Mouse (Mus musculus): Measurements from ENCODE around the gene Celf2.

Gene Celf2

GRCm38 (mm10) chr2:6674401-6674800 is 835.0 kb downstream of the Celf2 start:
- no peak for DNase-seq (ENCODE audit: low spot score)

DNA sequence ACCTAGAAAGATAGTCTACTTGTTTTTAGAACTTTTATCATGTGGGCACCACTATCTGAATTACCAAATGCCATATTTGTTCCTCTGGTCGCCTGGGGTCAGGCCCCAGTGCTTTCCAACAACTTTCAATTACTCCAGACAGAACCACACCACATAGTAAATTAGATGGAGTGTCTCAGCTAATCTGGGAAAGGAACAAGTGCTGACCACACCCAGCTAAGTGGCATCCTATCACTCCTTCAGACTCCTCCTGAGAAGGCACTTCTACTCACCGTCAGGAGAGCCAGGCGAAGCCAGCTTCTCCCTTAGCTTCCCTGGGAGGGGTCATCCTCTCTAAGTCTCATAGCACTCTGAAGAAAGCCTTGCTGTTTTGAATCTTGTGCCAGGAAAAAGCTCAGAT is 835.9 kb downstream of the Celf2 start:
- DNase-seq (ENCODE audit: low spot score): no peak

GRCm38 (mm10) chr2:6667611-6668010 is 841.8 kb downstream of the Celf2 start:
- DNase-seq (ENCODE audit: low spot score): no peak

DNA sequence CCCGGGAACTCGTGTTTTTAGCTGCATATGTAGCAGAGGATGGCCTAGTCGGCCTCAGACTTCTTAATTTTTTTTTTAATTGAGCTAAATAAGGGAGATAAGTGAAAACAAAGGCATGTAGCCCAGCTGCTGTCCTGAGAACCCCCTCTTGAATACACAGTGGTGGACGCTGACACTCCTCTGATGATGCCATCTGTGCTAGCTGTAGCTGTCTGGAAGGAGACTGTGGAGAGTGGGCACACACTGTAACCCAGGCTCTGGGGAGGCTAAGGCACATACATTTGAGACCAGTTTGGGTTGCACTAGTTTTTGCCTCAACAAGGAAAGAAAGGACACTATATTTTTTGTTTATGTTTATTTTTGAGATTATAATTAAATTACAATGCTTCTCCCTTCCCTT is 849.5 kb downstream of the Celf2 start:
- DNase-seq (ENCODE audit: low spot score): no peak

DNA sequence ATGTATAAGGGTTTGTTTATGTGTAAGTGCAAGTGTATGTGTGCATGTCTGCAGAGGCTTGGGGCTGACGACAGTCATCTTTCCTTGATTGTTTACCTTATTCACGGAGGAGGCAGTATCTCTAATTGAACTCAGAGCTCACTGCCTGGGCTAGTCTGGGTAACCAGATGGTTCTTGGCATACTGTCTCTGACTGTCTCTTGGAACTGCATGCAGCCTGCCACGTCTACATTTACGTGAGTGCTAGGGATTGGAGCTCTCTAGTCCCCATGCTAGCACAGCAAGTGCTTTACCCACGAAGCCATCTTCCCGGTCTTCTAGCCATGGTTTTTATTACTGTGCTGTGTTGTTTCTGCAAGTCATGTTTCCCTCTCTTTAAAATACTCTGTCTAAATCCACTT is 855.6 kb downstream of the Celf2 start:
- no peak for DNase-seq (ENCODE audit: low spot score)

DNA sequence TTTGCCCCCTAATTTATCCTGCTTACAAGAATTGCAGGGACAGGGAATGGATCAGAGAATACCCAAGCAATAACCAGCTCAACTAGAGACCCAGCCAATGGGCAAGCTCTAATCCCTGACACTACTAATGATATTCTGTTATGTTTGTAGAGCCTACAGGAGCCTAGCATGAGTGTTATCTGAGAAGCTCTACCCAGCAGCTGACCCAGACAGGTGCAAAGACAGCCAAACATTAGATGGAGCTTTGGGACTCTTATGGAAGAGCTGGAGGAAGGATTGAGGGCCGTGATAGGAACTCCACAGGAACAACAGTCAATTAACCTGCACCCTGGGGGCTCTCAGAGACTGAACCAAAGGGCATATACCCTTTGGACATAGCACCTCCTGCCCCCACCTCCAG is 857.7 kb downstream of the Celf2 start:
- DNase-seq (ENCODE audit: low spot score): no peak

DNA sequence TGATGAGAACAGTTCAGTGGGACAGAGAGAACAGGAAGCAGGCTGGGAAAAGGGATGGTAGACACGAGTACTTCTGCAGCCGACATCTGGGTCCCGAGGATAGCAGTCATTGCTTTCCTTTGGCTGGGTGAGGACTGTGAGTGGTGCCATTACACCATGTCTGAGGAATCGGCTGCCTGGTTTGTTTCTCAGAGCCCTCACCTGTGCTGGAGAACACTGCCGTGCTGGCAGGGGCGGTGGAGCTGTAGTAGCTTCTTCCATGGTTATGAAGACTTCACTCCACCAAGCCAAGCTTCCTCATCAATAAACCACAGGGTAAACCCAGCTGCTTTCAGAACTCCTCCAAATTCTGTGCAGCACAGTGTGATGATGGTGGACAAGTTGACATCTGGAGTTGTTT is 860.5 kb downstream of the Celf2 start:
- no peak for DNase-seq (ENCODE audit: low spot score)

GRCm38 (mm10) chr2:6647028-6647427 is 862.3 kb downstream of the Celf2 start:
- DNase-seq (ENCODE audit: low spot score): no peak

DNA sequence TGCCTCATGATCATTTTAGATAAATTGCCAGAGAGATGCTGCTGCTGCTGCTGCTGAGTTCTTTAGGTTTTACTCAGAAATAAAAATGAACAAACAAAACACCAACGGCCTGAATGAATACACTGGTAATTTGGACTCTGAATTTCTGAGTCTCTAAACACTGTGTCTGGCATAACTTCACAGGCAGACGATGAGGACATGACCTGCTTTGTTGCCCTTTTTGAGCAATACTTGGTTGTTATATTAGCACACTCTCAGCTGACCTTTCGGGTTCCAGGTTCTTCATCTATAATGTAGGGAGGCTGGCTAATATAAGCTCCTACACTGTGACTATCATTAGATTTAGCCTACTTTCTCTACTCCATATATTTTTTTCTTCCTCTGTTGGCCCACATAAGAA is 863.0 kb downstream of the Celf2 start:
- DNase-seq (ENCODE audit: low spot score): no peak

DNA sequence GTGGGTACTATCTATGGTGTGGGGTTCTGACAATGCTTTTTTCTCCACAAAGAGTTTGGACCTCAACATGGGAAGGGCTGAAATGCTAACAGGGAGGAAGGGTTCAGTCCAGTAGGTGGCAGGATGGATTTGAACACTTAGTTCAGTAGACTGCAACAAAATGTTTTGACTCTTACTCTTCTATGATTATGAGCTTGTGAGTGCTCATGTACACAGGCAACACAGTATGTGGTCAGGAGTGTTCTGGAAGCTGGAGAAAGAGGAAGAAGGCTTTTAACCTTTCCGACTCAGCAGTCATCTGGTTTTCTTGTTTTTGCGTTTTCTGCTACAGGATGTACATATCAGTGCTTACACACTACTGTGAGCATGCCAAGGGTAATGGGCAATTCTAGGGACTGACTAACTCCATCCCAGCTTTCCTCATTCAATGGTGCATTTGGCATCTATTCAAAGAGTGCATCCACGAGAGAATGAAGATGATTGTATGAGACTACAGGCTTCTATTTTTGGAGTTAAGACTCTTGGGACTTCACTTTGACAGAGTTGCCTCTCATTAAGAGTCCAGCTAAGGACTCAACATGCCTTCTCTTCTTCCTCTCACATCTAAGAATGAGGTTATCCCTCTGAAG is 867.0 kb downstream of the Celf2 start:
- no peak for DNase-seq (ENCODE audit: low spot score)

- no peak for DNase-seq (ENCODE audit: low spot score)
These were observed 870.0 kb downstream of the Celf2 start for GRCm38 (mm10) chr2:6639370-6639769.

DNA sequence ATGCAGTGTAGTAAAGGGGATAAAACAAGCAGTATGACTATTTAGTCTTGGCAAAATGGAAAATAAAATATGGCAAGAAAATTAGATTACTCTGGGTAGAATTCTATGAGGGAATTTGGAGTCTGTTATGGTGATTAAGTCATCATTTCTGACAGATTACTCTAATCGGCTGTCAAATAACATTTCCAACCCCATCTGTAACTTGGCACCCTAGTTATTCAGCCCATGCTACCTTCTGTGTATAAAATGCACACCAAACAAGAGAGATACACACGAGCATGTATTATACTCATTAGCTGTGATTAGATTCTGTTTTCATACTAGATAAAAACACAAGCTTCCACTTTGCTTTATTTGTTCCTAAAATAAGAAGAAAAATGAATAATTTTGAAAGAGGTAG is 872.2 kb downstream of the Celf2 start:
- DNase-seq (ENCODE audit: low spot score): no peak

DNA sequence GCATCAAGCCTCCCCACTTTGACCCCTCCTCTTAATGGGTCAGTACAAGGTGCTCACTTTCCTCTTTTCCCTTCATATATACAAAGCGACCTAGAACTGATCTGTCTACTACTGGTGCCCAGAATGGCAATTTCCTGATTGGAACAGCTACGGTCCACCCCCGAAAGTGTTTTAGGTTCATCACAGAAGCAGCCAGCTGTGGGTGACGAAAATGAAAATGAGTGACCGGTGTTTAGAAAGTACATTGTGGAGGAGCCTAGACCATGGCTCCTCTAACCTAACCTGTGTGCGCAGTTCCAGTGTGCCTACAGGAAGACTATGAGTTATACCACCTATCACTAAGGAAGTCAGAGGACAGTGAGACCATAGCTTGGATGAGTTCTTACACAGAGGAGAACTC is 874.5 kb downstream of the Celf2 start:
- DNase-seq (ENCODE audit: low spot score): no peak

GRCm38 (mm10) chr2:6633115-6633514 is 876.2 kb downstream of the Celf2 start:
- DNase-seq (ENCODE audit: low spot score): no peak

DNA sequence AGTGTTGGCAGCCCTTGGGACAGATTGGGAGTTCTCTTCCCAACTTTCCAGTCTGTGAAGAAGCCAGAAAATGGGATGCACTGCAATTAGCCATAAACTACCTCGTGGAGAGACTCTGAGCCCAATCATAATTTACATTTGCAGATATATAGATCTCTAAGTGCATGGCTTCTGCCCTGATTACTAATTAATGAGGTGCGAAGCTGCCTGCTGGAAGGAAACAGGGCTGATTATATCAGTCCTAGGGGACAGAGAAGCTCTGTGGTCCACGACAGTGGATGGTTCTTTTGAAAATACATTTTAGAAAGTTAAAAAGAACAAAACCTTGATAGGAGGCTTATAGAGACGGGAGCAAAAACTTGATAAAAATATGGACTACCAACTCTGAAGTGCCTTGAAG is 885.6 kb downstream of the Celf2 start:
- no peak for DNase-seq (ENCODE audit: low spot score)

- DNase-seq (ENCODE audit: low spot score): no peak
These were observed 887.3 kb downstream of the Celf2 start for GRCm38 (mm10) chr2:6622082-6622481.

DNA sequence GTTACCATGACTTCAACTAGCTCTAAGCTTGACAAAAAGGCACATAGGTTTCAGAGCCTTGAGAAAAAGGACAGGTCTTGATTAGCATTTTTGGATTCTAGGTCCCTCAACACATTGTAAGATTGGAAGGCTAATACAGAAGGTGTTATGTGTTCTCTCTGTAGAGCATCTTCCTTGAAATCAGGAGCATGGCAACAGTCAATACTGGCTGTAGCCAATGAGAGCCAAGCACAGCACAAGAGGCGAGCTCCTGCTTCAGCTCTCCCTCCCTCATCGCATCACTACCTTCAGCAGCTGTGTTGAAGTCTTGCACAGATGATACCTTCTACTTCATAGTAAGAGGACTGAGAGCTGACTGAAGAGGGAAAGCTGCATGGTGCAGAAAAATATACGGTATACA is 890.5 kb downstream of the Celf2 start:
- no peak for DNase-seq (ENCODE audit: low spot score)

DNA sequence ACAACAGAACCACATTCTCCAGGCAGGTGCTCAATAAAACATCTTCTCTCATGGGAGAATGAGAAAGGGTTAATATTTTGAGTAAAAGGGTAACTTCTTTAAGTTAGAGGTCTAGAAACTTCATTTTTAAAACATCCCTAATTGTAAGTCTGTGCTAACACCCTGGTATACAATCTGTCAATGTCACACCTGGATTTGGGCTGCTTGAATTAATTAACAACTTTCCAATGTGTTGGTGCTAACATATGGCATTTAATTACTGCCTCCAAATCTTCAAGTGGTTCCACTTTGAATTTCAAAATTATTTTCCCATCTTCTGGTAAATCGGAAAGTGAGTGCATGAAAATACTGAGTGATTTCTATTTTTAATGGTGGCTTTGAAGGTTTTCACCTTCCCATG is 890.9 kb downstream of the Celf2 start:
- no peak for DNase-seq (ENCODE audit: low spot score)

GRCm38 (mm10) chr2:6604347-6604746 is 905.0 kb downstream of the Celf2 start:
- no peak for DNase-seq (ENCODE audit: low spot score)

- no peak for DNase-seq (ENCODE audit: low spot score)
These were observed 905.5 kb downstream of the Celf2 start for GRCm38 (mm10) chr2:6603880-6604279.

DNA sequence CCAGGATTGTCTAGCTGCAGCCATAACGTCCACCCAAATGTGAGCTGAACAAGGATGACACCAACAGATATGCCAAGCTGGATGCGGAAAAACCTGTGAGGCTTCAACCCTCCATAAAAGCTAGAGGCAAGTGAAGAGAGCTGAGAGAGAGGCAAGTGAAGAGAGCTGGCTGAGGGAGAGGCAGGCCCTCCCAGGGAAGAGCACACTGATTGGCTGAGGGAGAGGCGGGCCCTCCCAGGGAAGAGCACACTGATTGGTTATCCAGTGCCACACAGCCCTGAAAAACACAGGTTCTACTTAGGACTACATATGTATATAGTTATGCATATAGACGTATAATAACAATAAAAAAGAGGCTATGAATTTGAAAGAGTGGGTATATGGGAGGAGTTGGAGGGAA is 907.2 kb downstream of the Celf2 start:
- DNase-seq (ENCODE audit: low spot score): no peak

GRCm38 (mm10) chr2:6598879-6599167 is 910.5 kb downstream of the Celf2 start:
- DNase-seq (ENCODE audit: low spot score): no peak

GRCm38 (mm10) chr2:6598124-6598878 is 911.1 kb downstream of the Celf2 start:
- no peak for DNase-seq (ENCODE audit: low spot score)

DNA sequence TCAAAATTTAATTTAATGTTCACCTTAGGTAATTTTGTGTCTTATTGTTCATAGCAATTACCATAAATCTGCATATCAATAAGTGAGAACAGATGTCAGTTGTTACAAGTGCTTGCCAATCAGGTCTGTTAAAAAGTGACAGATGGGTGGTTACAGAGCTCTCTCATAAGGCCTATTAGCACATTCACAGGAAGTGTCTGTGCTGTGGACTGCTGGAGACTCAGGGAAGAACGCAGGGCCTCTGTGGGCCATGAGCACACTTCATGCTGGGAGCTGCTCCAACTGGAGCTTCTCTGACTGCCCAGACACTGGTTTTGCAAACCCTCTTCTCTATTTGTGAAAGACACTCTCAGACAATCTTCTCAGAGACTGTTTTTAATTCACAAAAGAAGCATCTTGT is 914.6 kb downstream of the Celf2 start:
- DNase-seq (ENCODE audit: low spot score): no peak

Data from urinary bladder, postnatal 10 days (tissue).